Mouse (Mus musculus): Measurements from ENCODE around the gene Gm13289.

- TF ChIP-seq CTCF (IDR thresholded peaks at IDR 0.05; ENCODE audit: insufficient read depth, low read length) (peak; percentile 65), POLR2A (IDR thresholded peaks at IDR 0.05; ENCODE audit: borderline replicate concordance, extremely low read depth, low read depth, low read length) (no peak)
Measured at GRCm38 (mm10) chr4:88727324-88727723, 49.4 kb upstream of the Gm13289 start.
